Mouse (Mus musculus): Measurements from ENCODE around the gene Wipf1. TPM values are rescaled to one million over a fixed set of nuclear protein-coding genes. Genes with fewer than 3 reads are reported as not detected.
"Not testable (repeated sequence)": the region's sequence is repeated elsewhere in the genome, so short reads cannot be mapped to it uniquely, and the experiment has no call there.

The Wipf1 gene
- polyA plus RNA-seq, 1 experiment: 8.0 TPM

- DNase-seq: peak; percentile 62
- TF ChIP-seq CTCF (conservative IDR thresholded peaks at IDR 0.05; ENCODE audit: insufficient read depth, insufficient read length, low read depth, low read length) (no peak), POLR2A (IDR thresholded peaks at IDR 0.05; ENCODE audit: low read depth, low read length) (no peak)
- H3K27ac ChIP-seq (ENCODE audit: insufficient read depth, low read depth, low read length): peak overlapping the region; percentile 77
- no peaks in the 10 kb centered on the region for H3K36me3 ChIP-seq (ENCODE audit: control insufficient read depth, insufficient read depth, low read length)
- H3K4me3 ChIP-seq (ENCODE audit: insufficient read depth, low read depth, low read length): no peak overlapping the region
- H3K27me3 ChIP-seq (replicated peaks; ENCODE audit: control insufficient read depth, insufficient read depth, low read length): no peaks in the 10 kb centered on the region
- 58% methylated on average over 15 of the region's 15 CpGs for WGBS
- peaks cover 16% of the 10 kb centered on the region; the same call in 1 of the 2 replicates for H3K4me1 ChIP-seq (ENCODE audit: control insufficient read depth, insufficient read depth, low read length)
Observed at GRCm38 (mm10) chr2:73509248-73510024, 20.1 kb downstream of the Wipf1 start.

- H3K27ac ChIP-seq (ENCODE audit: insufficient read depth, low read depth, low read length): no peak overlapping the region
- no peaks in the 10 kb centered on the region for H3K27me3 ChIP-seq (replicated peaks; ENCODE audit: control insufficient read depth, insufficient read depth, low read length)
- H3K4me3 ChIP-seq (ENCODE audit: insufficient read depth, low read depth, low read length): no peak overlapping the region
- WGBS: 64% methylated on average over 7 of the region's 7 CpGs
- H3K36me3 ChIP-seq (ENCODE audit: control insufficient read depth, insufficient read depth, low read length): no peaks in the 10 kb centered on the region
- H3K4me1 ChIP-seq (ENCODE audit: control insufficient read depth, insufficient read depth, low read length): peaks cover 16% of the 10 kb centered on the region; the same call in 1 of the 2 replicates
- no peak for DNase-seq
- TF ChIP-seq CTCF (conservative IDR thresholded peaks at IDR 0.05; ENCODE audit: insufficient read depth, insufficient read length, low read depth, low read length) (no peak), POLR2A (IDR thresholded peaks at IDR 0.05; ENCODE audit: low read depth, low read length) (no peak)
Observed at GRCm38 (mm10) chr2:73507886-73508285, 21.6 kb downstream of the Wipf1 start.

- DNase-seq: not testable (repeated sequence)
Observed at GRCm38 (mm10) chr2:73506337-73506736, 23.2 kb downstream of the Wipf1 start.

GRCm38 (mm10) chr2:73502863-73503429 is 26.6 kb downstream of the Wipf1 start:
- H3K4me1 ChIP-seq (ENCODE audit: control insufficient read depth, insufficient read depth, low read length): no peaks in the 10 kb centered on the region
- no peak for DNase-seq
- no peak overlapping the region for H3K27ac ChIP-seq (ENCODE audit: insufficient read depth, low read depth, low read length)
- no peaks in the 10 kb centered on the region for H3K27me3 ChIP-seq (replicated peaks; ENCODE audit: control insufficient read depth, insufficient read depth, low read length)
- H3K4me3 ChIP-seq (ENCODE audit: insufficient read depth, low read depth, low read length): no peak overlapping the region
- 86% methylated on average over 10 of the region's 10 CpGs for WGBS
- no peaks in the 10 kb centered on the region for H3K36me3 ChIP-seq (ENCODE audit: control insufficient read depth, insufficient read depth, low read length)
- TF ChIP-seq POLR2A (IDR thresholded peaks at IDR 0.05; ENCODE audit: low read depth, low read length): no peak
- no peak for TF ChIP-seq CTCF (conservative IDR thresholded peaks at IDR 0.05; ENCODE audit: insufficient read depth, insufficient read length, low read depth, low read length)

More at GRCm38 (mm10) chr2:73506337-73506736, 23.2 kb downstream of the Wipf1 start:
- not testable (repeated sequence) for H3K4me3 ChIP-seq (ENCODE audit: insufficient read depth, low read depth, low read length); H3K27ac ChIP-seq (ENCODE audit: insufficient read depth, low read depth, low read length); H3K4me1 ChIP-seq (ENCODE audit: control insufficient read depth, insufficient read depth, low read length); H3K27me3 ChIP-seq (replicated peaks; ENCODE audit: control insufficient read depth, insufficient read depth, low read length); H3K36me3 ChIP-seq (ENCODE audit: control insufficient read depth, insufficient read depth, low read length)
- 95% methylated on average over 4 of the region's 4 CpGs for WGBS

GRCm38 (mm10) chr2:73500864-73501263 is 28.7 kb downstream of the Wipf1 start:
- no peak overlapping the region for H3K4me3 ChIP-seq (ENCODE audit: insufficient read depth, low read depth, low read length)
- no peaks in the 10 kb centered on the region for H3K36me3 ChIP-seq (ENCODE audit: control insufficient read depth, insufficient read depth, low read length)
- peaks cover 7% of the 10 kb centered on the region for H3K4me1 ChIP-seq (ENCODE audit: control insufficient read depth, insufficient read depth, low read length)
- TF ChIP-seq CTCF (conservative IDR thresholded peaks at IDR 0.05; ENCODE audit: insufficient read depth, insufficient read length, low read depth, low read length) (no peak), POLR2A (IDR thresholded peaks at IDR 0.05; ENCODE audit: low read depth, low read length) (no peak)
- no peaks in the 10 kb centered on the region for H3K27me3 ChIP-seq (replicated peaks; ENCODE audit: control insufficient read depth, insufficient read depth, low read length)
- WGBS: 80% methylated on average over 13 of the region's 13 CpGs
- DNase-seq: peak; percentile 44
- no peak overlapping the region for H3K27ac ChIP-seq (ENCODE audit: insufficient read depth, low read depth, low read length)

GRCm38 (mm10) chr2:73498322-73498721 is 31.2 kb downstream of the Wipf1 start:
- DNase-seq: no peak
- H3K4me1 ChIP-seq (ENCODE audit: control insufficient read depth, insufficient read depth, low read length): peaks cover 8% of the 10 kb centered on the region
- H3K27me3 ChIP-seq (replicated peaks; ENCODE audit: control insufficient read depth, insufficient read depth, low read length): no peaks in the 10 kb centered on the region
- H3K27ac ChIP-seq (ENCODE audit: insufficient read depth, low read depth, low read length): no peak overlapping the region
- H3K4me3 ChIP-seq (ENCODE audit: insufficient read depth, low read depth, low read length): no peak overlapping the region
- no peak for TF ChIP-seq POLR2A (IDR thresholded peaks at IDR 0.05; ENCODE audit: low read depth, low read length)
- TF ChIP-seq CTCF (conservative IDR thresholded peaks at IDR 0.05; ENCODE audit: insufficient read depth, insufficient read length, low read depth, low read length): no peak
- no peaks in the 10 kb centered on the region for H3K36me3 ChIP-seq (ENCODE audit: control insufficient read depth, insufficient read depth, low read length)

GRCm38 (mm10) chr2:73497572-73497971 is 32.0 kb downstream of the Wipf1 start:
- no peak overlapping the region for H3K27ac ChIP-seq (ENCODE audit: insufficient read depth, low read depth, low read length)
- 91% methylated on average over 3 of the region's 3 CpGs for WGBS

More at GRCm38 (mm10) chr2:73497572-73497971, 32.0 kb downstream of the Wipf1 start:
- TF ChIP-seq CTCF (conservative IDR thresholded peaks at IDR 0.05; ENCODE audit: insufficient read depth, insufficient read length, low read depth, low read length) (no peak), POLR2A (IDR thresholded peaks at IDR 0.05; ENCODE audit: low read depth, low read length) (no peak)
- Histone ChIP-seq H3K4me1 (ENCODE audit: control insufficient read depth, insufficient read depth, low read length) (peaks cover 8% of the 10 kb centered on the region), H3K4me3 (ENCODE audit: insufficient read depth, low read depth, low read length) (no peak overlapping the region), H3K27me3 (replicated peaks; ENCODE audit: control insufficient read depth, insufficient read depth, low read length) (no peaks in the 10 kb centered on the region), H3K36me3 (ENCODE audit: control insufficient read depth, insufficient read depth, low read length) (no peaks in the 10 kb centered on the region)
- no peak for DNase-seq

All from kidney, adult 2 months (tissue).